Mouse (Mus musculus) forebrain, postnatal 0 days (tissue): ENCODE results near the gene Dpy19l3. TPM values are rescaled to one million over a fixed set of nuclear protein-coding genes. Genes with fewer than 3 reads are reported as not detected.

Source experiments
- ATAC-seq: fragments of 200-750 bp; cut with Nextera tagmentation; 2 replicates; pipeline ENCODE4 v1.8.0; 2017; ENCODE audit warnings: mild to moderate bottlenecking, moderate library complexity
- DNase-seq: peaks from one replicate; pipeline ENCODE4 v3.0.0-alpha.2; 2015
- H3K27ac ChIP-seq: fragments of 300-500 bp; sonication (generic); 2 replicates; pipeline ENCODE4 v1.5.1; 2014; ENCODE audit warnings: low read depth, mild to moderate bottlenecking, antibody characterized with exemption, low read length, moderate library complexity, mixed read lengths
- H3K27me3 ChIP-seq: fragments of 300-500 bp; sonication (generic); 2 replicates; pipeline ENCODE4 v1.6.1; 2014; ENCODE audit warnings: mild to moderate bottlenecking, low read length, mixed read lengths; ENCODE audit not compliant: insufficient read depth
- H3K36me3 ChIP-seq: fragments of 300-500 bp; sonication (generic); 2 replicates; pipeline ENCODE4 v1.6.1; 2014; ENCODE audit warnings: mild to moderate bottlenecking, moderate library complexity; ENCODE audit not compliant: insufficient read depth
- H3K4me1 ChIP-seq: fragments of 300-500 bp; sonication (generic); 2 replicates; pipeline ENCODE4 v1.6.1; 2014; ENCODE audit warnings: antibody characterized with exemption; ENCODE audit not compliant: insufficient read depth
- H3K4me2 ChIP-seq: fragments of 300-500 bp; sonication (generic); 2 replicates; pipeline ENCODE4 v1.6.1; 2014; ENCODE audit warnings: low read depth, mild to moderate bottlenecking, moderate library complexity
- H3K4me3 ChIP-seq: fragments of 300-500 bp; sonication (generic); 2 replicates; pipeline ENCODE4 v1.5.1; 2014; ENCODE audit warnings: low read depth, low read length, mixed read lengths
- H3K9ac ChIP-seq: fragments of 300-500 bp; sonication (generic); 2 replicates; pipeline ENCODE4 v1.6.1; 2014; ENCODE audit warnings: mild to moderate bottlenecking
- H3K9me3 ChIP-seq: fragments of 300-500 bp; sonication (generic); 2 replicates; pipeline ENCODE4 v1.6.1; 2016; ENCODE audit warnings: low read length
- CTCF ChIP-seq: sonication (generic); IDR thresholded peaks from 2 replicates; pipeline ENCODE4 v1.5.1; 2016; ENCODE audit warnings: antibody characterized with exemption, control low read depth, low read depth
- WGBS: fragments of 180-500 bp; shearing (Covaris S2); extraction: QIAGEN DNeasy Blood & Tissue Kit; methylation state at CpG from one replicate; pipeline ENCODE4 v1.1.7; 2014; 5-methylcytosine and 5-hydroxymethylcytosine counted together
- polyA plus RNA-seq: library from polyadenylated mRNA; unstranded; fragments of >200 nt; fragmentation: Nextera tagmentation; extraction: Ambion mirVana; gene quantifications from 2 replicates; pipeline ENCODE4 v1.2.1, GENCODE M21; 2015
- total RNA-seq: library from RNA; depleted of rRNA; stranded (reverse); fragments of >200 nt; gene quantifications from 2 replicates; pipeline ENCODE4 v1.2.3, GENCODE M21; 2014

Dpy19l3 gene
- total and polyA plus RNA-seq, 2 experiments from 2014 or later: 33.4 to 38.8 TPM

DNA sequence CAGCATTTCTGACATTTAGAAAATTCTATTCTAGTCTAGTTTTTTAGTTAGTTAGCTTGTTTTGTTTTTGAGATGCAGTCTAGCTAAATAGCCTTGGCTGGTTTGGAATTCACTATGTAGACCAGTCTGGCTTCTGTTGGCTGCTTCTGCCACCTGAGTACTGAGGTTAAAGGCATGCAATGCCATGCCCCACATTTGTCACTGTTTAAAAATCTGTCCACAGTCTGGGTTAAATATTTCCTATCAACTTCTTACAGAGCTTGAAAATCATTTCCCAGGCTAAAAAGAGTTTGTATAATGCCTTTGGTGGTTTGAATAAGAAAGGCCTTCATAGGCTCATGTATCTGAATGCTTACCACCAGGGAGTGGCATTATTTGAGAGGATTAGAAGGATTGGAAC, 15.4 kb downstream of the Dpy19l3 start:
- H3K4me1 ChIP-seq: no peaks in the 10 kb centered on the region
- H3K4me3 ChIP-seq: no peak overlapping the region
- DNase-seq (no peak), ATAC-seq (no peak)
- no peak for TF ChIP-seq CTCF
- no peak overlapping the region for H3K4me2 ChIP-seq
- peaks cover 5% of the 10 kb centered on the region; the same call in 1 of the 2 replicates for H3K36me3 ChIP-seq
- H3K27ac ChIP-seq: no peak overlapping the region
- no peaks in the 10 kb centered on the region for H3K27me3 ChIP-seq
- no peaks in the 10 kb centered on the region for H3K9me3 ChIP-seq
- no peak overlapping the region for H3K9ac ChIP-seq

DNA sequence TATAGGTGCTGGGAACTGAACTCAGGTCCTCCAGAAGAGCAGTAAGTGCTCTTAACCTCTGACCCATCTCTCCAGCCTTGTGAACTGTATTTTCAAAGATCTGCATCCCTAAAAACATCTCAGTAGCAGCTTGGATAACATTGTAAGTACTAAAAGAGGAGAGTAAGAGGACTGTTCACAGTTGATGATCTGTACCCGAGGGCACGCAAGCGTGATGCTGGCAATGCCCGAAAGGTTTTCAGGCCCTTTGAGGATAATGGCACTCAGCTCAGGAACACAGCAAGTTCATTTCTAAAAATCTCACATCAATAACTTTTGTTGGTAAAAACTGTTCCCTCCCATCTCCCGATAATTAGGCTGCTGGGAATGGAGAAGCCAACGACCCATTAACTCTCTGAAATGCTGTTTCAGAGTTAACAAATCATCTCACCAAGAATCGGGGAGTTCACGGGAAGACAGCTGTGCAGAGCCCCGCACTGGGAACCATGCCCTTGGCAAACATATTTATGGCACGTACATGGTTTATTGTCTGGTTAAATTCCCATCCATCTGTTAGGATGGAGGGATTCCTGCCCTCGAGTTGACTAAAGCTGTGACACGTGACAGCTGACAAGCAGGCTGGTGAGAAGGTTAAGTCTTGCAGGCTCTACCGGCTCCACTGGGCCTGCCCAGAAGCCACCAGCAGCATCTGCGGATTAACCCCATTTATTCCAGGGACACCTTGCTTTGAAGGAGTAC, 20.8 kb downstream of the Dpy19l3 start:
- Histone ChIP-seq H3K9ac (no peak overlapping the region), H3K4me2 (no peak overlapping the region), H3K4me3 (no peak overlapping the region), H3K36me3 (peaks cover 4% of the 10 kb centered on the region; the same call in 1 of the 2 replicates), H3K9me3 (no peaks in the 10 kb centered on the region), H3K27me3 (no peaks in the 10 kb centered on the region), H3K27ac (peak overlapping the region; percentile 40; the same call in 1 of the 2 replicates), H3K4me1 (0 out of 2 replicates have a peak, but pooled peaks cover 2% of the 10 kb centered on the region)
- no peak for TF ChIP-seq CTCF
- WGBS: 30% methylated on average over 14 of the region's 14 CpGs
- ATAC-seq (peak; percentile 64), DNase-seq (peak; percentile 75)

- Histone ChIP-seq H3K4me3 (no peak overlapping the region), H3K9ac (no peak overlapping the region), H3K27me3 (no peaks in the 10 kb centered on the region), H3K4me1 (0 out of 2 replicates have a peak, but pooled peaks cover 2% of the 10 kb centered on the region), H3K27ac (no peak overlapping the region), H3K9me3 (no peaks in the 10 kb centered on the region), H3K36me3 (peaks cover 4% of the 10 kb centered on the region; the same call in 1 of the 2 replicates), H3K4me2 (no peak overlapping the region)
- WGBS: 19% methylated on average over 10 of the region's 10 CpGs
- ATAC-seq (peak; percentile 23; the same call in 1 of the 2 replicates), DNase-seq (peak; percentile 36)
- no peak for TF ChIP-seq CTCF
These were observed 21.6 kb downstream of the Dpy19l3 start for GRCm38 (mm10) chr7:35732585-35733059.

GRCm38 (mm10) chr7:35729621-35730031, 24.6 kb downstream of the Dpy19l3 start:
- no peak overlapping the region for H3K4me3 ChIP-seq
- no peaks in the 10 kb centered on the region for H3K27me3 ChIP-seq
- 63% methylated on average over 9 of the region's 9 CpGs for WGBS
- no peak for TF ChIP-seq CTCF
- no peak overlapping the region for H3K27ac ChIP-seq
- H3K36me3 ChIP-seq: peaks cover 9% of the 10 kb centered on the region; the same call in 1 of the 2 replicates
- H3K4me2 ChIP-seq: no peak overlapping the region
- ATAC-seq (peak; percentile 70), DNase-seq (peak; percentile 32)
- H3K4me1 ChIP-seq: 0 out of 2 replicates have a peak, but pooled peaks cover 2% of the 10 kb centered on the region
- no peak overlapping the region for H3K9ac ChIP-seq
- H3K9me3 ChIP-seq: no peaks in the 10 kb centered on the region

DNA sequence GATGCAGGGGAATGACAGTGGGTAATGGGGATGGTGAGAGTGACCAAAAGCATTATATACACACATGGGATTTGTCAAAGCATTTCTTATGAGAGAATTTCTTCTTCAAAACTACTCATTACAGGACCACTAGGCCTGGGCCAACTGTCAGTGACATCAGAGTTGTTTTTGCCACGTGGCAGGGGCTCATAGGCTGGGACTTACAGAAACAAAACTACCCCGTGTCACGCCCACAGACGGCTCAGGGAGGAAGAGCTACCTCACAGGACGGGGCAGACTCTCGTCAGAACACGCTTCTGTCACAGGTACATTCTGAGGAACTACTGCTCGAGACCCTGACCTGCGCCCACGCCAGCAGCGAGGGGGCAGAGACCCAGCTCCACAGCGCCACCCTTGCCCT, 25.9 kb downstream of the Dpy19l3 start:
- Histone ChIP-seq H3K9ac (no peak overlapping the region), H3K4me1 (no peaks in the 10 kb centered on the region), H3K9me3 (no peaks in the 10 kb centered on the region), H3K27ac (no peak overlapping the region), H3K36me3 (0 out of 2 replicates have a peak, but pooled peaks cover 9% of the 10 kb centered on the region), H3K27me3 (no peaks in the 10 kb centered on the region), H3K4me3 (no peak overlapping the region), H3K4me2 (no peak overlapping the region)
- DNase-seq: no peak
- no peak for ATAC-seq
- WGBS: 97% methylated on average over 12 of the region's 12 CpGs
- no peak for TF ChIP-seq CTCF

- no peak overlapping the region for H3K4me2 ChIP-seq
- 99% methylated on average over 2 of the region's 2 CpGs for WGBS
- H3K27ac ChIP-seq: no peak overlapping the region
- no peak overlapping the region for H3K4me3 ChIP-seq
- DNase-seq (no peak), ATAC-seq (no peak)
- no peaks in the 10 kb centered on the region for H3K4me1 ChIP-seq
- H3K9me3 ChIP-seq: no peaks in the 10 kb centered on the region
- H3K9ac ChIP-seq: no peak overlapping the region
- H3K27me3 ChIP-seq: no peaks in the 10 kb centered on the region
- no peak for TF ChIP-seq CTCF
- peaks cover 28% of the 10 kb centered on the region for H3K36me3 ChIP-seq
These were observed 31.2 kb downstream of the Dpy19l3 start for GRCm38 (mm10) chr7:35723035-35723434.
